Mouse (Mus musculus): ENCODE data around the gene Pgs1.

Gene Pgs1

GRCm38 (mm10) chr11:117986126-117987031, at the start of gene Pgs1:
Pgs1 (plus strand) TSS chr11:117986292.
- peak; percentile 96 for DNase-seq (ENCODE audit: low spot score)

DNA sequence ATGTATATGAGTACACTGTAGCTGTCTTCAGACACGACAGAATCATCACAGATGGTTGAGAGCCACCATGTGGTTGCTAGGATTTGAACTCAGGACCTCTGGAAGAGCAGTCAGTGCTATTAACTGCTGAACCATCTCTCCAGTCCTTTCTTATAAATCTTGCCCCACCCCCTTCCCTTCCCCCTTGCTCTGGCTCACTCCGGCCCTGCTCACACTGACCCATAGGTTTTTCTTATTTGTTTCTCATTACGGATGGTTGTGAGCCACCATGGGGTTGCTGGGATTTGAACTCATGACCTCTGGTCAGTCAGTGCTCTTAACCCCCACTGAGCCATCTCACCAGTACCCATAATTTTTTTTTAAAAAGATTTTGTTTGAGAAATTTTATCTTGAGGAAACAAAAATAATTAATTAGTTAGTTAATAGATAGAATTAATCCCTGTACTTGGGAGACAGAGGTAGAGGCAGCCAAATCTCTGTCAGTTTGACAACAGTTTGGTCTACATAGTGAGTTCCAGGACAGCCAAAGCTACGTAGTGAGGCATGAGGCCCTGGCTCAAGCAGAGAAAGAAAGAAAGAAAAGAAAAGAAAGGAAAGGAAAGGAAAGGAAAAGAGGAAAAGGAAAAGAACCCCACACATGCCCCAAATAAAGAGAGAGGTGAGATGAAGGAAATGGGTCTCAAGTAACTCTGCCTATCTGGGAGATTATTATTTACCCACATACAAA, 46.9 kb upstream of the Pgs1 start:
- DNase-seq (ENCODE audit: low spot score) = no peak

DNA sequence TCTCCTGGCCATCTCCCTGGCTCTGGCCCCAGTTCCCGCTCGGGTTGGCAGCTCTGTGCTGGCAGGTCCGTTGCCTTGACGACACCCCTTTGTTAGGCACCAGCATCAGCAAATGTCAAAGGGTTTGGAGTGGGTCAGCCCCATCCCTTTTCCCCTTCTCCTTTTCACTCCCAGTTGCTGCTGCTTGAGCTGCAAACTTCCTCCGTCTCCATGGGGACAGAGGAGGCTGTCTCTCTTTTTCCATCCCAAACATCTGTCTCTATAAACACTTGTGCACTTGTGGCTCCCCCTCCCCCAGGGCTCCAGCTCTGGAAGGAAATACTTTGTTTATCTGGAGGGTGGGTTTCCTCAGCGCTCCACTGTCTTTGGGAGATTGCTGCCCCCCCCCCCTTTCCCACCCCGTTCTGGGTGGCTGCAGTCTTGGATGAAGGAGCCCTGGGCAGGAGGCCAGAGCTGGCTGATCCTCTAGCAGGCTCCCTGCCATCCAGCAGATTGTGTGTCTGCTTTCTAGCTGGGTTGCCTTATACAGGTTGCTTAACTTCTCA, 46.3 kb upstream of the Pgs1 start:
- peak; percentile 82 for DNase-seq (ENCODE audit: low spot score)

GRCm38 (mm10) chr11:117940881-117941280, 45.2 kb upstream of the Pgs1 start:
- DNase-seq (ENCODE audit: low spot score) = no peak

GRCm38 (mm10) chr11:117941325-117941834, 44.7 kb upstream of the Pgs1 start:
- DNase-seq (ENCODE audit: low spot score) = no peak

DNA sequence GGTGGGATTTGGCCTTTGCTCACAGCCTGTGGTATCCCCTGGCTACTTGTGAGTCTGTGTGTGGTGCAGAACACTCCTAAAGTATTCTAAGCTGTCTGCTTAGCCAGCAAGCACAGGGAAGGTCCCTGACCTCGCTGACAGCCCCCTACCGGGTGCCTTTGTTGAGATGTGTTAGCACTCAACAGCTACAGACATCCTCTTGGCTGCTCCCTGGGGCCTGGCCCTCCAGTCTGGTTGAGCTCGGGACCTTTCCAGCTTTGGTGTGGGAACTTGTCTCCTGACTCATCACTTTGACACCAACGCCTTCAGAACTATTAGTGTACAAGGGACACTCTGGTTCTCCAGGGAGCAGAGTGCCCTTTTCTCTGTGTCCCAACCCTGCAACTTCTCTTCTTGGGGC, 44.2 kb upstream of the Pgs1 start:
- peak; percentile 64 for DNase-seq (ENCODE audit: low spot score)

DNA sequence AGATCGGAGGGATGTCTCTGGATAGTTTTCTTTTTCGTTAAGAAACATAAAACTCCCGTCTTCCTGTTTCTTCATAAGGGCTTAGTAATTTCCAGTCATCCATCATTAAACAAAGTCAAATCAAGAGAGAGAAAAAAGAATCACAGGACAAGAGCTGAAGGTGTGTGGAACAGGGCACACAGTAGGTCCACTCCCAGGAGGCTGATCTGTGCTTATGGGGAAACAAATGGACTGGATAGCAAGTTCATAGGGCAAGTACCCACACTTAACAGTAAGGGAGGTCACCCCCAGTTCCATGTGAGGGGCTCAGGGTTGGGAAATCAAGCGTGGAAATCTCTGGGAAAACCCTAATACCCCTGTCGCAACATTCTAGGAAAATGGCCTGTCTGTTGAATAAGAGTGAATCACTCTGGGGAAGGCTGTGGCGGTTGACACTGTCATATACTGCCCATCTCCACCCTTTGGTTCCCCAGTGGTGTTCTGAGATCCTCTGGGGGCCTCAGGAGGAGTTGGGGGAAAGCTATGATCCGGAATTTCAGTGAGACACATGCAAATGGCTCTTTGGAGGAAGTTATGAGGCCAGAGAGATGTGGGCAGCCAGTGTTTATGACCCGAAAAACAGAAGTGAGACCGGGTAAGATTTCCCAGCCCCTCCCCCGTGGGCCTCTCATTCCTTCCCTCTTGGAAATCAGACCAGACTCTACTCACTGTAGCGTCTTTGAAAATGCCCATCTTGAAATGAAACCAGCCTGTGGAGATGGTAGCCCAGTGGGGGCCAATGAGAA, 39.7 kb upstream of the Pgs1 start:
- DNase-seq (ENCODE audit: low spot score) = no peak

GRCm38 (mm10) chr11:117946996-117947419, 39.1 kb upstream of the Pgs1 start:
- DNase-seq (ENCODE audit: low spot score) = no peak

DNA sequence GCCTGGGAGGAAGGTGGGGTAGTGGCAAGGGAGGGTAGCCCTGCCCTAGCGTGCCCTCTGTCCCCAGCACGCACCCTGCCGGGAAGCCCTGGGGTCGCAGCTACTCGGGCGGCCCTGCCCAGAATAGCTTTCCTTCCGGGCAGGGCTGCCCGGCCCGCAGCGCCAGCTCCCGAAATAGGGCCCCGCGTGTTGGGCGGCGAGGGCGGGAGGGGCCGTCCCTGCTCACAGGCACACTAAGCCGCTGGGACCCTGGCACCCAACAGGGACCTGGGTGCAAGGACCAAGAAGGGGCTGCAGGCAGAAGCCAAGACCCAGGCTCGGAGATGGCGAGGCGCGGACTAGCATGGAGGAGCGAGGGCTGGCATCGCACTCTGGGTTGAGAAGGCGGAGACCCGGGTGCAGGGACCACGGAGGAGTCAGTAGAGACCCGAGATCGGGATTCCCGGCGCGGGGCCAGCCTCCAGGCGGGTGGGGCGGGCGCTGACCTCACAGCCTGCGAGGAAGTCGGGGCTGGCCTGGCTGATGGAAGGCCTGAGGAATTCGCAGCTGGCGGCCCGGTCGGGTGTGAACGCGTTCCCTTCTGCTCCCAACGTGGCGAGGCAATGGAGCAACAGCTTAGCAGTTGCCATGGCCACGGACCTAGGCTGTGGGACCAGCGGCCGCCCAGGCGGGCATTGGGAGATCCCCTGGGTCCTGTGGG, 36.5 kb upstream of the Pgs1 start:
- peak; percentile 87 for DNase-seq (ENCODE audit: low spot score)

GRCm38 (mm10) chr11:117951391-117951790, 34.7 kb upstream of the Pgs1 start:
- no peak for DNase-seq (ENCODE audit: low spot score)

GRCm38 (mm10) chr11:117952174-117952933, 33.7 kb upstream of the Pgs1 start:
- no peak for DNase-seq (ENCODE audit: low spot score)

DNA sequence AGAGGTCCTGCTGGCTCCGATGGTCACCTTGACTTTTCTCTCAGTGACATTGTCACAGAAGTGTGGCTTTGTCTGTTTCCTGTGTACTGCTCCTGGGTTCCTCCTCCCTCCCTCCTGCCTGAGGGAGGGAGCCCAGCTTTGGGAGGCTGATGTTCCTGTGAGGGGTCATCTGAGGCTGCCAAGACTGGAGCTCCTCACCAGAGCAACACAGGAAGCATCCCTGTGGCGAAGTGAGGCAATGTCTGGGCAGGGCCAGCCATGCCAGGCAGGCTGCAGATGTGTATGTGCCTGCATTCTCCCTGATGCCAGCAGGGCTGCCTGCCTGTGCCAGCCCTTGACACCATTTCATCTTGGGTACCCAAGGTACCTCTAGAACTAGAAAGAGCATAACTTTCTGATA, 32.0 kb upstream of the Pgs1 start:
- no peak for DNase-seq (ENCODE audit: low spot score)

DNA sequence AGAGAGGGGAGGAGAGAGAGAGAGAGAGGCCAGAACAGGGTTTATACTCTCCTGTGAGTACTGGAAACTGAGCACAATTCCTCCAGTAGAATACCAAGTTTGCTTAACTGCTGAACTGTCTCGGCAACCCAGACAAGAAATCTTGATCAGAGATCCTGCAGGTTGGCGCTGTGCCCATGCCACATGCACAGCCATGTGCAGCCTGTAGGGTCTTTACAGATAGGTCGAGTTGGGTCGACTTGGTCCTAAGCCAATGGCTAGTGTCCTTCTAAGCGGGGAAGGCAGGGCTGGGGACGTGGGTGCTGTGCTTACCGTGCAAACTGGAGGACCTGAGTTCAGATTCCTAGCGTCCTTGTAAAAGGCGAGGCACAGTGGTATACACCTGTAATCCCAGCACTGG, 31.3 kb upstream of the Pgs1 start:
- DNase-seq (ENCODE audit: low spot score) = no peak

GRCm38 (mm10) chr11:117955621-117956020, 30.5 kb upstream of the Pgs1 start:
- DNase-seq (ENCODE audit: low spot score) = no peak

DNA sequence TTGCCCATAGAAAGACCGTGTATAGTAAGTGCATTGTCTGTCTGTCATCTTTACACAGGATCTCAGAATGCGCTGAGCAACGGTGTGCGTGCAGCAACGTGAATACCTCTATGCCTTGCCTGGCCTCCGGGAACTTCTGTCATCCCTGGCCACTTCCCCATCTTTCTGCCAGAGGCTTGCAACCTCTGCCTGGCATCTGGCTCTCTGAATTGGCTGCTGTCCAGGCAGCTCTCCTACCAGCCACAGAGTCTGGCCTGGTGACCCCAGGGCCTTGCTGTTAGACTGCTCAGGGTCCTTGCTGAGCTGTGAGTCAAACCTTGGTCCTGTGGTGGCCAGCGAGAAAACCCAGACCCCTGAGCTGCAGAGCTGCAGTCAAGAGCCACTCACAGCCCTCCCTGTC, 27.9 kb upstream of the Pgs1 start:
- DNase-seq (ENCODE audit: low spot score) = no peak

DNA sequence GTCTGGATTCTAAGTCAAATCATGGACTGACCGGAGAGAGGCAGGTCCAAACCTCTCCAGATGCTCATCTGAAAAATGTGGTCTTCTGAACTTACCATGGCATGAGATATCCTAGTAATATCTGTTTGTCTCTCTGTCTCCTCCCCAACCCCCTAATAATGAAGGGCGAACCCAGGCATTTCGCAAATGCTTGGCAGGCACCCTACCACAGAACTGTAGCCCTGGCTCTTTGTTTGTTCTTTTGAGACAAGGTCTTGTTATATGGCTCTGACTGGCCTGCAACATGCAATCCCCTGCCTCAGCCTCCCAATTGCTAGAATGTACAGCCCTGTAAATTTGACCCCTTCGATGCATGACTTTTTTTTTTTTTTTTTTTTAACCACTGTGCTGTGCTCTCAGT, 26.9 kb upstream of the Pgs1 start:
- DNase-seq (ENCODE audit: low spot score) = no peak

DNA sequence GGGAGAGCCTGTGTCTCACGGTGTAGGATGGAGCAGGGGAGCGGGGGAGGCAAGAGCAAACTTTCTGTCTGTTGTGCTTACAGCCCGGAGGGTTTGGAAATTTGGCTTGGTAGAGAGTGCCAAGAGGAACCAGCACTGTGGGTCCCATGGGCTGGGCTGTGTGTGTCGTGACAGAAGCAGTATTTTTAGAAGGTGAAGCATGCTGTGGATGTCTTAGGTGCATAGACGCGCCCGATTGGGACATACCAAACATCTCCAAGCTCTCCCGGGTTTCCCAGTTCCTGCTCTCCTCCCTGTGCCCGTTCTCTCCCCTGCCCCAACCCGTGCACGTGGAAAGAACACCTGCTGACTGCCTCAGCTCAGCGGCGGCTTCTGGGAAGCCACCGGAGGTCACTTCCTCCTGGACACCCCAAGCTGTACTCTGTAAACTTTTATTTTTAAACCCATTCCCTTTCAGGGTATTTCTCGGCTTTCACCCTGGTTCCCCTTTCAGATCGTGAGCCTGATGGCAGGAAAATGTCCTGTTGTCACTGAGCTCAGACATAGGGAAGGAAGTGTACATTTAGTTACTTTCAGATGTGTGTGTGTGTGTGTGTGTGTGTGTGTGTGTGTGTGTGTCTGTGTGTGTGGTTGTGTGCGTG, 26.2 kb upstream of the Pgs1 start:
- DNase-seq (ENCODE audit: low spot score) = no peak

GRCm38 (mm10) chr11:117960601-117961000, 25.5 kb upstream of the Pgs1 start:
- DNase-seq (ENCODE audit: low spot score) = no peak

DNA sequence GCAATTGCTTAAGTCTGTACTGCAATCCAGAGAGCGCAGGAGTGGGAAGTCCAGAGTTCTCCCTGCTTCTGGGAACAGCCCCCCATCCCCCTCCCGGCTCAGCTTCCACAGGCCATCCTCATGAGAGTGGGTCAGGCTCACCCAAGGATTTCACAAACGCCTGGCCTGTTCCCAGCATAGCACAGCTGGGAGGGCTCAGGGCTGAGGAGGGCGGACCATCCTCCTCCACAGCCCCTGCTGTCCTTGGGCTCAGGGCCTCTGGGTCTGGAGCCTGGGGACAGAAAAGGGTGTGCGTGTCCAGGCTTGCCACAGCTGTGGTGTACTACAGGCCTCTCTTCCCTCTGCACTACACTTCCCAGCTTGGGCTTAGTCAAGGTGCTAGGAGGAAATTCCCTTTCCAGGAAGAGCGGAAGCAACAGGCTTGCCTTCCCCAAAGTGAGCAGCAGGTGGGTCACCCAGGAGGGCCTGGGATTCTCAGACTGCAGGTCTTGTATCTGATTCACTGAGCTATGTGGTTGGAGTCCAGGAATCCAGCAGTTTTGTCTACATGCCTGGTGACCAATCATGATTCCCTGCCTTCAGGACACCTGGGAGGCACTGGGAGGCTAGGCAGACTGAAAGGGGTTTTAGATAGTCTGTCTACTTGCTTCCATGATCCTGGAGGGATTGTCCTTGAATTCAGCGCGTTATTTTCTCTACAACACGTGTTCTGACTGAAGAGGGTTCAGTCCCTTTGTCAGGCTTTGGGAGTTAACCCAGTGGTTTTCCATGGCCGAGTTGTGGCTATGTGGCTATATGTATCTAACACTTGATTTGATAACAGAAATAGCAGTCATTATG, 23.6 kb upstream of the Pgs1 start:
- DNase-seq (ENCODE audit: low spot score) = peak; percentile 39
